Comparison of ENCODE assay signal across 8 mouse cellular contexts in the genomic region with DNA sequence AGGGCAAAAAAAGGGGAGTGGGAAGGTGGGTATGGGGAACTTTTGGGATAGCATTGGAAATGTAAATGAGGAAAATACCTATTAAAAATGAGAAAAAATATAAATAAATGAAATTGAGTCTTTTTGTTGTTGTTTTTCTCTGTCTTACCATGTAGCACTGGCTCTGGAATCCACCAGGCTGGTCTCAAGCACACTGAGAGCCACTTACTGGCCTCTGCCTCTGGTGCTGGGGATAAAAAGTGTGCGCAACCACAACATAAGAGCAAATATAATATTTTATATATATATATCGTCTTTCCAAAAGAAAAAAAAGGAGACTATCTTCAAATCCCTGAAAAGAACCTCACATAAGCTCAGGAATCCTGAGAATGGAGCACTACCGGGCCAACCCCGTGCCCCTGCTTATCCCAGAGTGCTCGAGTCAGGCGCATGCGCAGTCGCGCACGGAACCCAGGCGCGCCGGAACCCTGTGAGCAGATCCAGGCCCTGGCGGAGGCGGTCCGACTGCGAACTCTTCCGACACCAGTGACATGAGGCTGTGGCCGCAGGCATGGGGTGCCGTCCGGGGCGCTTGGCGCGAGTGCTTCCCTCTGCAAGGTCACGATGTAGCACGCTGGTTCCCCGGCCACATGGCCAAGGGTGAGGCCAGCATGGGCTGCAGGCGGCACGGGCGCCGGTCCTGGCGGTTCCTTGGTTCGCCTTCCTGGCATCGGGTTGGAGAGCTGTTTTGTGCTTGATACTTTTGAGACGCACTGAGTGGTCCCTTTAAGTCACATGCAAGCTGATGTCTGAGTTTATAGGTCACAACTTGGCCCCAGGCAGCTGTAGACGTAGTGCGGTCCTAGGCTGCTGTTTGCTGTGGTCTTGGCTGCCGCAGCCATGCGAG. TPM values are rescaled to one million over a fixed set of nuclear protein-coding genes. Genes with fewer than 3 reads are reported as not detected.
A peak's percentile ranks its signal among the peaks of the same experiment; 100 is the strongest.
DNase-seq lines count a peak whose midpoint lies in the region; ATAC-seq and TF ChIP-seq lines count a peak whose summit lies in the region.

A gene (plus strand): TSS at position 430 of the 886 bp plus-strand sequence.

- H3K4me2 ChIP-seq in embryonic facial prominence, embryonic 15.5 days (replicated peaks): peak within 1 kb of the TSS; percentile 83
- H3K4me2 ChIP-seq in kidney, embryonic 14.5 days (replicated peaks; ENCODE audit: low read depth, low read length): peak within 1 kb of the TSS; percentile 80
- peak within 1 kb of the TSS; percentile 90 for H3K4me2 ChIP-seq in limb, embryonic 15.5 days

- TF ChIP-seq CTCF in bone marrow, adult 2 months (IDR thresholded peaks at IDR 0.05; ENCODE audit: control insufficient read depth, insufficient read depth, low read length): no peak

- H3K9me3 ChIP-seq in embryonic facial prominence, embryonic 15.5 days (replicated peaks): no peaks in the 10 kb centered on the region
- H3K9me3 ChIP-seq in kidney, embryonic 14.5 days (ENCODE audit: control insufficient read depth, low read length): no peaks in the 10 kb centered on the region
- H3K9me3 ChIP-seq in limb, embryonic 15.5 days: no peaks in the 10 kb centered on the region

- peak within 1 kb of the TSS; percentile 66 for H3K9ac ChIP-seq in embryonic facial prominence, embryonic 15.5 days
- H3K9ac ChIP-seq in kidney, embryonic 14.5 days (ENCODE audit: low read depth, low read length): peak within 1 kb of the TSS; percentile 87
- peak within 1 kb of the TSS; percentile 95 for H3K9ac ChIP-seq in limb, embryonic 15.5 days

- H3K4me1 ChIP-seq in bone marrow, adult 2 months (ENCODE audit: control insufficient read depth, insufficient read depth, low read length): peaks cover 3% of the 10 kb centered on the region; the same call in 1 of the 2 replicates
- peaks cover 4% of the 10 kb centered on the region; the same call in 1 of the 2 replicates for H3K4me1 ChIP-seq in embryonic facial prominence, embryonic 15.5 days
- H3K4me1 ChIP-seq in kidney, embryonic 14.5 days (ENCODE audit: control insufficient read depth, insufficient read depth, low read length): no peaks in the 10 kb centered on the region
- H3K4me1 ChIP-seq in limb, embryonic 15.5 days: peaks cover 6% of the 10 kb centered on the region

- ATAC-seq in embryonic facial prominence, embryonic 15.5 days (ENCODE audit: insufficient number of reproducible peaks, low FRiP score, low TSS enrichment, low read depth): peak; percentile 97
- ATAC-seq in kidney, embryonic 14.5 days (ENCODE audit: low FRiP score, low TSS enrichment): peak; percentile 99
- ATAC-seq in limb, embryonic 15.5 days (ENCODE audit: insufficient number of reproducible peaks, low FRiP score, low TSS enrichment, low read depth): peak; percentile 93

- peak within 1 kb of the TSS; percentile 77 for H3K4me3 ChIP-seq in bone marrow, adult 2 months (replicated peaks; ENCODE audit: control insufficient read depth, low read depth, low read length)
- H3K4me3 ChIP-seq in embryonic facial prominence, embryonic 15.5 days (replicated peaks): peak within 1 kb of the TSS; percentile 60
- peak within 1 kb of the TSS; percentile 81 for H3K4me3 ChIP-seq in kidney, embryonic 14.5 days (ENCODE audit: low read length)
- peak within 1 kb of the TSS; percentile 93 for H3K4me3 ChIP-seq in limb, embryonic 15.5 days

- no peaks in the 10 kb centered on the region for H3K27me3 ChIP-seq in embryonic facial prominence, embryonic 15.5 days
- H3K27me3 ChIP-seq in kidney, embryonic 14.5 days (ENCODE audit: control insufficient read depth, insufficient read depth, low read length): no peaks in the 10 kb centered on the region
- H3K27me3 ChIP-seq in limb, embryonic 15.5 days: no peaks in the 10 kb centered on the region

- H3K27ac ChIP-seq in bone marrow, adult 2 months (ENCODE audit: control insufficient read depth, insufficient read depth, low read depth, low read length, poor library complexity): peak within 1 kb of the TSS; percentile 62
- H3K27ac ChIP-seq in embryonic facial prominence, embryonic 15.5 days (replicated peaks): peak within 1 kb of the TSS; percentile 85
- peak within 1 kb of the TSS; percentile 63 for H3K27ac ChIP-seq in kidney, embryonic 14.5 days (ENCODE audit: low read depth, low read length)
- peak within 1 kb of the TSS; percentile 83 for H3K27ac ChIP-seq in limb, embryonic 15.5 days

- DNase-seq in 416B (ENCODE audit: low read depth): peak; percentile 96
- peak; percentile 92 to 95 for DNase-seq in heart, adult 9 months (ENCODE audit: low spot score in 2 of 2)
- peak; percentile 73 to 92 for DNase-seq in monocyte, adult 2 months (ENCODE audit: low read depth in 1 of 2, low spot score in 2 of 2)
- peak; percentile 89 to 93 for DNase-seq in spleen, postnatal 36 days (ENCODE audit: low spot score in 2 of 2)

- H3K36me3 ChIP-seq in embryonic facial prominence, embryonic 15.5 days: peaks cover 9% of the 10 kb centered on the region
- H3K36me3 ChIP-seq in kidney, embryonic 14.5 days (ENCODE audit: control insufficient read depth, insufficient read depth, low read length): no peaks in the 10 kb centered on the region; the same call in 1 of the 2 replicates
- H3K36me3 ChIP-seq in limb, embryonic 15.5 days: peaks cover 17% of the 10 kb centered on the region

- TF ChIP-seq POLR2A in bone marrow, adult 2 months (IDR thresholded peaks at IDR 0.05; ENCODE audit: borderline replicate concordance, control insufficient read depth, low read depth, low read length): peak; percentile 89; the same call in 1 of the 2 replicates

- 3% methylated on average over 39 of the region's 39 CpGs for WGBS in bone marrow, adult 2 months
- 2% methylated on average over 39 of the region's 39 CpGs for WGBS in embryonic facial prominence, embryonic 15.5 days
- WGBS in kidney, embryonic 14.5 days: 3% methylated on average over 39 of the region's 39 CpGs
- 2% methylated on average over 39 of the region's 39 CpGs for whole genome bisulfite sequencing in limb, embryonic 15.5 days

RNA-seq across cellular contexts. Expression of the gene that starts here (rescaled TPM):
- 16.8 and 20.2 TPM in 2 replicates for polyA plus RNA-seq in bone marrow, adult 2 months (2011; ENCODE audit: insufficient read depth, insufficient read length, low replicate concordance, missing spikeins)
- polyA plus RNA-seq in embryonic facial prominence, embryonic 15.5 days (2015; fragmentation: Nextera tagmentation; extraction: Ambion mirVana): 22.2 and 23.2 TPM in 2 replicates
- 25.9 and 30.8 TPM in 2 replicates for polyA plus RNA-seq in kidney, embryonic 14.5 days (2014; fragmentation: Nextera tagmentation; extraction: Ambion mirVana)
- 20.6 and 21.9 TPM in 2 replicates for polyA plus RNA-seq in limb, embryonic 15.5 days (2015; fragmentation: Nextera tagmentation; extraction: Ambion mirVana)

Comparison
In these comparisons a context has a peak if more than half of its experiments do, and no peak if none do; other contexts are left out.
1. Peak in every context shown above with its lines: DNase-seq, ATAC-seq, H3K4me3 ChIP-seq and H3K27ac ChIP-seq.